Mouse (Mus musculus) frontal cortex, postnatal 14 days (tissue): Measurements from ENCODE around the gene Mrps35.

Experiments used
- DNase-seq, 2 experiments: peaks; one replicate each; pipeline ENCODE4 v3.0.0; 2022; ENCODE audit warnings: low spot score in 2 of 2

Mrps35 gene

DNA sequence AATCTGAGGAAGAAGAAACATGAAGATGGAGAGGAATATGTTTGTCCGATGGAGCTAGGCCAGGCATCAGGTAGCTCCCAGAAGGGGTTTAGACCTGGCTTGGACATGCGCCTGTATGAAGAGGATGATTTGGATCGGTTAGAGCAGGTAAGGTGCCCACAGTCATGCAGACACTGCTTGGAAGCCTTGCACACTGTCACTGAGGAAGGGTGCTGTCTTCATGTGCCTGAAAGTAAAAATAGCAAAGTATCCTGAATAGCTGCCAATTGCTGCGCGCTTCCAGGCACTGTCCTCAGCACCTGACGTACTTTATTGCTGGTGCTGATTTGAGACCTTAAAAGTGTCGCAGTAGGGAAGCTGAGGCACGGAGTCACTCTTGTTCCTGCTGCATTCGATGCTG lies 13.0 kb upstream of the Mrps35 start:
- no peak for DNase-seq

- no peak for DNase-seq
Measured at GRCm38 (mm10) chr6:147030096-147030885, 12.3 kb upstream of the Mrps35 start.

GRCm38 (mm10) chr6:147032303-147032925 lies 10.2 kb upstream of the Mrps35 start, which contains the start of gene Rep15:
TSS of gene Rep15 (plus strand) at chr6:147032584.
- DNase-seq = no peak

GRCm38 (mm10) chr6:147043633-147044032 lies 1.1 kb downstream of the Mrps35 start:
- DNase-seq = no peak

- no peak for DNase-seq
Measured at GRCm38 (mm10) chr6:147049239-147049805, 6.8 kb downstream of the Mrps35 start.

DNA sequence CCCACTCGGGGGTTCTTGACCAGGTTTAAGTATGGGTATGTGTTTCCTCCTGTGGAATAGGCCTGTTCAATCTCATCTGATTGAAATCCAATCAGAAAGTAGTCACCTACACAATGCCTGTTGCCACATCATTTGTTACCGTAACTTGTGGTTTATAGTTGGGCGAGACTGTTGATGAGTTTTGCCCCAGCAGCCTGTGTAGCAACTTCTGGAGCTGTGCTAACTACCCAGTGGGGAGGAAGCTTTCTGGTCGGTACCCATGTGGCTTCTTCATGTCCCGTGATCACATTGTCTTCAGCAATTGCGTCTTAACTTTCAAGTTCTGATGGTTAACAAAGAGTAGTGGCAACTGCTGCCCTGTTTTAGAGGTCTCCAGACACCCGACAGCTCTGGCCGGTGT lies 9.1 kb downstream of the Mrps35 start:
- no peak for DNase-seq

GRCm38 (mm10) chr6:147052440-147052839 lies 9.9 kb downstream of the Mrps35 start:
- no peak for DNase-seq

DNA sequence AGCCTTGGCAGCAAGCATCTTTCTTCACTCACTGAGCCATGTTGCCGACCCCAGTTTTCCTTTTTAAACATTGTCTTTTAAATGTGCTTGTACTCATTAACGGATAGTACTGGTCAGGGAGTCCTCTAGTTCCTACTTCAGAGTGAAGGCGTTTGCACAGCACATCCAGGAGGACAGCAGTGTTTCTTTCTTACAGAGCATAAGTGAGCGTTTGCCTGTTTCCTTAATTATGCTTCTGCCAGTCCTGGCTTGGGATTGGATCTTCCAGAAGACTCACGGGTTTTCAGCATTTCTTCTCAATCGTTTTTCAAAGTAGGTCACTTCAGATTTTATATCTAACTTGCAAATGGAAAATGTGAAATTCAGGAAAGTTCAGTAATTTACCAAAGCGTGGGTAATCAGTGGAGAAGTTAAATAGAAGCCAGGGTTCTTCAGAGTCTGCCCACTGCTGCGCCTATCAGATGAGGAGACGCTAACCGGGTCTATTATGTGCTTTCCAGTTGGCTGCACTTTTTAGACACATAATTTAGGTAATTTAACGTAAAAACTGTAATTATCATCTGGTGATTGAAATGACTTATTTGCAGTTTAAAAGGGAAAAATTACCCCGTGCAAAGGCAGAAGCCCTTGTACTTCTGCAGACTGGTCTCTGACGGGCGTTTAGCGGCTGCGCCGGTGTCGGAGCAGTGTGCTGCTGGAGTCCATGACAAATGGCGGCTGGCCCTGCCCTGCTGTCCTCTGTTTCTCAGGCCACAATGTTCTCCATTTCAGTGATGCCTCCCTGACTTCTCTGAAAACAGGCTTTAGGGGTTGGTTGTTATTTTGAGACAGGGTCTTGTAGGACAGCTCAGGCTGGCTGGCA lies 11.5 kb downstream of the Mrps35 start:
- DNase-seq = no peak

GRCm38 (mm10) chr6:147055374-147055977 lies 12.9 kb downstream of the Mrps35 start:
- no peak for DNase-seq

GRCm38 (mm10) chr6:147059326-147059725 lies 16.8 kb downstream of the Mrps35 start:
- DNase-seq = no peak

- no peak for DNase-seq
Measured at GRCm38 (mm10) chr6:147061630-147062029, 19.1 kb downstream of the Mrps35 start.

GRCm38 (mm10) chr6:147062034-147062433 lies 19.5 kb downstream of the Mrps35 start:
- no peak for DNase-seq

GRCm38 (mm10) chr6:147062694-147063093 lies 20.1 kb downstream of the Mrps35 start:
- DNase-seq = no peak

- DNase-seq = no peak
Measured at GRCm38 (mm10) chr6:147064226-147064943, 21.8 kb downstream of the Mrps35 start.

- DNase-seq = no peak
Measured at GRCm38 (mm10) chr6:147064944-147065261, 22.3 kb downstream of the Mrps35 start.

DNA sequence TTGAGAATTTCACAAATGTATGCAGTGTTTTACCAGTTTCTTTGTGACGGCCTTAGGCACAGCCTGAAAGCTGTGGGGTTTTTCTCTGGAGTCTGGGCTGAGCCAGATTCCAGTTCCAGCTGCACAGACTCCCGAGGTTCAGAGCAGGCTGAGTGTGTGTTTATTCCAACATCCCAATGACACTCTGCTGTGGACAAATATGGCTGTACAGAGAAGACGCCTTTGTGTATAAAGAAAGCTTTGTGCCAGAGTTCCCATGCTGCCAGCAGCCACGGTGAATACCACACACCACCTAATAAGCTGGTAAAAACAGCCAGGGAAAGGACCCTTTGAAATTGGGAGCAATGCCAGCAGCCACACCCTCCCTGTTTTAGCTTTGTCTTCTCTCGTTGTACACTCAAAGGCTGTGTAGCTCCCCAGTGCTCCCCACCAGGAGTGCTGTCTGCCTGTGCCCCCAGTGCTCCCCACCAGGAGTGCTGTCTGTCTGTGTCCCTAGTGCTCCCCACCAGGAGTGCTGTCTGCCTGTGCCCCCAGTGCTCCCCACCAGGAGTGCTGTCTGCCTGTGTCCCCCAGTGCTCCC lies 33.3 kb downstream of the Mrps35 start:
- DNase-seq = no peak

GRCm38 (mm10) chr6:147076878-147077277 lies 34.3 kb downstream of the Mrps35 start:
- DNase-seq = no peak

- no peak for DNase-seq
Measured at GRCm38 (mm10) chr6:147079919-147080318, 37.4 kb downstream of the Mrps35 start.

GRCm38 (mm10) chr6:147085398-147086040 lies 43.0 kb downstream of the Mrps35 start:
- no peak for DNase-seq

DNA sequence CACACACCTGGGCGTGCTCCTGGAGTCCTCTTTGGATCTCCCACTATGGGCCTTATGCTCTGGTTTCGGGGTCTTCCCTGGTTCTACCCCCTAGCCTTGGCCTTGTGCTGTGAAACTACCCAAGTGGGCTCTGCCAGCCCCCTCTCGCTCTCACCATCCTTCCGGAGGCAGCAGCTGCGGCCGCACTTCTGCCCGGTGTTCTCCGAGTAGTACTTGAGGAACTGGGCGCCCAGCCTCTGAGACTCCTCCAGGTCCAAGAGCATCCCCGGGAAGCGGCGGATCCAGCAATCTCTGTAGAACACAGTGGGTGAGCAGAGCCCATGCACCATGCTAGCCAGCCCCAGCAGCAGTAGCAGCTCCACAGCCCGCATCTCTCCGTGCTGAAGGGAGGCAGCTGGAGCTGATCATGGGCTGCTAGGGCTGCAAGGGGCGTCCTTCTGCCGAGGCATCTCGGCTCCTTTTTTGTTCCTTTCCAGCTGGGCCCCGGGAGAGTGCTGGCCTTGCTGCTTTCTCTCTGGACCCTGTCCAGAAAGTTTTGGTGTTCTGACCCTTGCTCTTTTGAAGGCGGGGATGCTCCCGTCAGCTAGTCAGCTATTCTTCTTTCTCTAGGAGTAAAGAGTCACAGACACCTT lies 44.1 kb downstream of the Mrps35 start, which contains the start of gene Mansc4:
TSS of gene Mansc4 (minus strand) at position 439 of the 632 bp plus-strand sequence.
- no peak for DNase-seq
